Mouse (Mus musculus): ENCODE measurements at regions not wholly inside any gene's neighbourhood (a gene's known extent, or its start where the extent isn't known, plus 50 kb on each side); places are given as distances from the start of the nearest gene placed in this dataset.

DNA sequence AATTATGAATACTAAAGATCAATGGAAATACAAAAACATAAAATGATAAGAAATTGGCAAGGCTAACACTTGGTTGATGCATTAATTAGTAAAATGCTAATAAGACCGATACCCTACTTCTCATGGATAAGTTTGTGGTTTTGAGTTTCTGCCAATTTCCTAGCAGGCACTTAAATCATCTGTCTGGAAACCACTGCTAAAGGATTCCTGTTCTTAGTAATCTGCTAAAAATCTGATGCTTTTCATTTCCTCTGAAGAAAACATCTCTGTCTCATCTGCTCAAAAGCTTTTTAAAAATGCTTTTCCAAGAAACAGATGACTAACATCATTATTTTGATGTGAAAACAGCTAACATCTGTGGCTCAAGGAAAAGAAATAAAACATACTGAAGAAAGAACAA is 321.4 kb upstream of the Pcdh7 start:
- H3K27ac ChIP-seq (replicated peaks; ENCODE audit: low read depth, low read length): no peak overlapping the region
- no peak for ATAC-seq (ENCODE audit: low read depth)
- H3K9me3 ChIP-seq (ENCODE audit: control insufficient read depth, low read length): no peaks in the 10 kb centered on the region
- DNase-seq (ENCODE audit: low spot score): peak; percentile 59
- H3K9ac ChIP-seq (ENCODE audit: low read depth, low read length): no peak overlapping the region
- H3K4me3 ChIP-seq (ENCODE audit: low read depth, low read length): no peak overlapping the region
- no peaks in the 10 kb centered on the region; the same call in 1 of the 2 replicates for H3K4me1 ChIP-seq (ENCODE audit: control insufficient read depth, insufficient read depth, low read length)
- no peak overlapping the region for H3K4me2 ChIP-seq (ENCODE audit: low read depth, low read length)
- no peaks in the 10 kb centered on the region for H3K27me3 ChIP-seq (replicated peaks; ENCODE audit: control insufficient read depth, insufficient read depth, low read length)
- no peaks in the 10 kb centered on the region for H3K36me3 ChIP-seq (ENCODE audit: control insufficient read depth, insufficient read depth, low read length)
- 38% methylated on average over 1 of the region's 1 CpGs for WGBS

DNA sequence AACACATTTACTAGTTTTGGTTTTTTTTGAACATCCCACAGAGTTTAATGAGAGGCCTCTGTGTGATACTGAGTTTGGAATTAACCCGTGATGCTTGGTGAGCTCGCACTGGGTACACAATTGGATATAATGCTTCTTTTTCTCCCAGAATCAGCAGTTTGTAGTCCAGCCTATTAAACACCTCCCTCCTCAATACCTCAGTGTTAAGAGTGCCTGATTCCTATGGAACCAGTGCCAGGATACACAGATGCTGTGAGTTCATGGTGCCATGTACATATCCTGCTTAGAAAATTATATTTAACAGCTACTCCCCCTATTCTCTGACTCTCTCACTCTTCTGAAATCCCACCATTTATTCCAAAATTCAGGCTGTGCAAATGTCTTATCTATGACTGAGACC is 299.6 kb upstream of the Pcdh7 start:
- Histone ChIP-seq H3K27ac (replicated peaks; ENCODE audit: low read depth, low read length) (no peak overlapping the region), H3K9me3 (ENCODE audit: control insufficient read depth, low read length) (no peaks in the 10 kb centered on the region), H3K9ac (ENCODE audit: low read depth, low read length) (no peak overlapping the region), H3K4me2 (ENCODE audit: low read depth, low read length) (no peak overlapping the region), H3K27me3 (replicated peaks; ENCODE audit: control insufficient read depth, insufficient read depth, low read length) (no peaks in the 10 kb centered on the region), H3K36me3 (ENCODE audit: control insufficient read depth, insufficient read depth, low read length) (no peaks in the 10 kb centered on the region), H3K4me1 (ENCODE audit: control insufficient read depth, insufficient read depth, low read length) (no peaks in the 10 kb centered on the region), H3K4me3 (ENCODE audit: low read depth, low read length) (no peak overlapping the region)
- ATAC-seq (ENCODE audit: low read depth) (no peak), DNase-seq (ENCODE audit: low spot score) (no peak)
- 78% methylated on average over 2 of the region's 2 CpGs for WGBS

DNA sequence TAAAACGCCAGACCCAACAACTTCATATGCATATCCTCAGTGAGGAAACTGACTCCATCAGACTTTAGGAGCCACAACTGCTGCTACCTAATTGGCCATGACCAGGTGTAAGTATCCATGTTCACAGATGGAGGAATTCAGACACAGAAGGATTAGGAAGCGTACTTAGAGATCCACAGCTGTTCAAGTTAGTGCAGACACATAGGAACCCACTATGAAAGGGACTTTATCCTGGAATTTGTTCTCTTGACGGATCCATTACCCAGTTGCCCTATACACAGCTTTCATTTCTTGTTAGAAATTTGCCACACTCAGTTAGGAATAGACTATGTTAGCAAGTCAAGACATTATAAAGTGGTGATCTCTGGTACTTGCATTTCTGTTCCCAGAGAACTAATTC is 266.7 kb upstream of the Pcdh7 start:
- no peaks in the 10 kb centered on the region for H3K27me3 ChIP-seq (replicated peaks; ENCODE audit: control insufficient read depth, insufficient read depth, low read length)
- H3K4me2 ChIP-seq (ENCODE audit: low read depth, low read length): no peak overlapping the region
- no peak overlapping the region for H3K4me3 ChIP-seq (ENCODE audit: low read depth, low read length)
- no peaks in the 10 kb centered on the region for H3K4me1 ChIP-seq (ENCODE audit: control insufficient read depth, insufficient read depth, low read length)
- H3K27ac ChIP-seq (replicated peaks; ENCODE audit: low read depth, low read length): no peak overlapping the region
- H3K36me3 ChIP-seq (ENCODE audit: control insufficient read depth, insufficient read depth, low read length): no peaks in the 10 kb centered on the region
- peak; percentile 71 for ATAC-seq (ENCODE audit: low read depth)
- H3K9ac ChIP-seq (ENCODE audit: low read depth, low read length): no peak overlapping the region
- no peaks in the 10 kb centered on the region for H3K9me3 ChIP-seq (ENCODE audit: control insufficient read depth, low read length)
- peak; percentile 52 for DNase-seq (ENCODE audit: low spot score)
- 74% methylated on average over 3 of the region's 3 CpGs for WGBS

GRCm38 (mm10) chr5:57451504-57451903 is 266.3 kb upstream of the Pcdh7 start:
- Histone ChIP-seq H3K27ac (replicated peaks; ENCODE audit: low read depth, low read length) (no peak overlapping the region), H3K27me3 (replicated peaks; ENCODE audit: control insufficient read depth, insufficient read depth, low read length) (no peaks in the 10 kb centered on the region), H3K9me3 (ENCODE audit: control insufficient read depth, low read length) (no peaks in the 10 kb centered on the region), H3K4me2 (ENCODE audit: low read depth, low read length) (no peak overlapping the region), H3K36me3 (ENCODE audit: control insufficient read depth, insufficient read depth, low read length) (no peaks in the 10 kb centered on the region), H3K4me1 (ENCODE audit: control insufficient read depth, insufficient read depth, low read length) (no peaks in the 10 kb centered on the region), H3K4me3 (ENCODE audit: low read depth, low read length) (no peak overlapping the region), H3K9ac (ENCODE audit: low read depth, low read length) (no peak overlapping the region)
- DNase-seq (ENCODE audit: low spot score): peak; percentile 29
- peak; percentile 60; the same call in 1 of the 2 replicates for ATAC-seq (ENCODE audit: low read depth)
- WGBS: 69% methylated on average over 2 of the region's 2 CpGs

- H3K27me3 ChIP-seq (replicated peaks; ENCODE audit: control insufficient read depth, insufficient read depth, low read length): no peaks in the 10 kb centered on the region
- H3K36me3 ChIP-seq (ENCODE audit: control insufficient read depth, insufficient read depth, low read length): no peaks in the 10 kb centered on the region
- DNase-seq (ENCODE audit: low spot score) (peak; percentile 2), ATAC-seq (ENCODE audit: low read depth) (peak; percentile 47; the same call in 1 of the 2 replicates)
- H3K9me3 ChIP-seq (ENCODE audit: control insufficient read depth, low read length): no peaks in the 10 kb centered on the region
- H3K4me2 ChIP-seq (ENCODE audit: low read depth, low read length): no peak overlapping the region
- H3K27ac ChIP-seq (replicated peaks; ENCODE audit: low read depth, low read length): no peak overlapping the region
- no peak overlapping the region for H3K4me3 ChIP-seq (ENCODE audit: low read depth, low read length)
- H3K9ac ChIP-seq (ENCODE audit: low read depth, low read length): no peak overlapping the region
- WGBS: 52% methylated on average over 3 of the region's 3 CpGs
- no peaks in the 10 kb centered on the region for H3K4me1 ChIP-seq (ENCODE audit: control insufficient read depth, insufficient read depth, low read length)
Observed at GRCm38 (mm10) chr5:57474978-57475377, 242.8 kb upstream of the Pcdh7 start.

GRCm38 (mm10) chr5:57477860-57478259 is 239.9 kb upstream of the Pcdh7 start:
- Histone ChIP-seq H3K4me2 (ENCODE audit: low read depth, low read length) (no peak overlapping the region), H3K36me3 (ENCODE audit: control insufficient read depth, insufficient read depth, low read length) (no peaks in the 10 kb centered on the region), H3K9ac (ENCODE audit: low read depth, low read length) (no peak overlapping the region), H3K9me3 (ENCODE audit: control insufficient read depth, low read length) (no peaks in the 10 kb centered on the region), H3K27me3 (replicated peaks; ENCODE audit: control insufficient read depth, insufficient read depth, low read length) (no peaks in the 10 kb centered on the region), H3K4me3 (ENCODE audit: low read depth, low read length) (no peak overlapping the region), H3K4me1 (ENCODE audit: control insufficient read depth, insufficient read depth, low read length) (no peaks in the 10 kb centered on the region), H3K27ac (replicated peaks; ENCODE audit: low read depth, low read length) (no peak overlapping the region)
- ATAC-seq (ENCODE audit: low read depth) (no peak), DNase-seq (ENCODE audit: low spot score) (no peak)
